Mouse (Mus musculus) ovary, postnatal 14 days (tissue): ENCODE data around the gene Lasp1.
A peak's percentile ranks its signal among the peaks of the same experiment; 100 is the strongest.

ENCODE experiments used
- DNase-seq: peaks from one replicate; pipeline ENCODE4 v3.0.0; 2022; ENCODE audit warnings: low spot score

Lasp1 gene

DNA sequence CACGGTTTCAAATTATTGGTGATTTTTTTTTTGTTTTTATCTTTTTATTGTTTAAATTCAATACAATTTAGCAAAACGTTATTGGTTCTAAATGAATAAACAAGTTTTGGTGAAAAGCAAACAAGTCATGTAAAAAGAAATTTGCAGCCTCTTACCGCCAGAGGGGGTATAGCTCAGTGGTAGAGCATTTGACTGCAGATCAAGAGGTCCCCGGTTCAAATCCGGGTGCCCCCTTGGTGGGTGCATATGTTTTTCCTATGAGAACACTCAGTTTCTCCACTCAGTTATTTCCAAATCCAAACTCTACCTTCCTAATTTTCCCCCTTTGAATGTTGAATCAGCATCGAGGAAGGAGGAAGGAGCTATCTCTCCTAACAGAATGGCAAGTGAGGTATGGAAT is 1.9 kb upstream of the Lasp1 start:
- peak; percentile 65 for DNase-seq

DNA sequence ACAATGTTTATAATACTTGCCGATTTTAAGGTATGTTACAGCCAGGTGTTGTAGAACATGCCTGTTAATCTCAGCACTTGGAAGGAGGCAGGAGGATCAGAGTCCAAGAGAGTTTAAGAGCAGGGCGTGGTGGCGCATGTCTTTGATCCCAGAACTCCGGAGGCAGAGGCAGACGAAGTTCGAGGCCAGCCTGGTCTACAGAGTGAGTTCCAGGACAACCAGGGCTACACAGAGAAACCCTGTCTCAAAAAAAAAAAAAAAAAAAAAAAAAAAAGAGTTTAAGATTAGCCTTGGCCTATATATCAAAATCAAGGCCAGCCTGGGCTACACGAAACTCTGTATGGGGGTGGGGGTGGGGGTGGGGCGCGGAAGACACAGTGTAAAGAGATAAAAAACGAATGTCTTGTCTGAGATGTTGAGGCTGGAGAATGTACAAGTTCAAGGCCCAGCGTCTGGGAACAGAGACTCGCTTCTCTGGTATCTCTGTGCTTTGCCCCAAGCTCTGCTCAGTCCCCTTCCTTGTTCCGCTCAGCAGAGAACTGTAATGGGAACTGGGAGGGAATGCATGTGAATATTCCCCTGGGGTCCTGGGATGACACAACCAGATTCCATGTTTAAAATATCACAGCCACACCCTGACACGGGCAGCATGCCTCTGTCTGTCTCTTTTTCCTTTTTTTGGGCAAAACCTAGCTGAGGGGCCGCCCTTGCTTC is 1.3 kb upstream of the Lasp1 start:
- no peak for DNase-seq

GRCm38 (mm10) chr11:97798083-97798435 is 741 bp upstream of the Lasp1 start:
- DNase-seq = no peak

GRCm38 (mm10) chr11:97799146-97799993 is 570 bp downstream of the Lasp1 start:
- peak; percentile 76 for DNase-seq

GRCm38 (mm10) chr11:97799994-97800690 is 1.3 kb downstream of the Lasp1 start:
- DNase-seq = peak; percentile 59

DNA sequence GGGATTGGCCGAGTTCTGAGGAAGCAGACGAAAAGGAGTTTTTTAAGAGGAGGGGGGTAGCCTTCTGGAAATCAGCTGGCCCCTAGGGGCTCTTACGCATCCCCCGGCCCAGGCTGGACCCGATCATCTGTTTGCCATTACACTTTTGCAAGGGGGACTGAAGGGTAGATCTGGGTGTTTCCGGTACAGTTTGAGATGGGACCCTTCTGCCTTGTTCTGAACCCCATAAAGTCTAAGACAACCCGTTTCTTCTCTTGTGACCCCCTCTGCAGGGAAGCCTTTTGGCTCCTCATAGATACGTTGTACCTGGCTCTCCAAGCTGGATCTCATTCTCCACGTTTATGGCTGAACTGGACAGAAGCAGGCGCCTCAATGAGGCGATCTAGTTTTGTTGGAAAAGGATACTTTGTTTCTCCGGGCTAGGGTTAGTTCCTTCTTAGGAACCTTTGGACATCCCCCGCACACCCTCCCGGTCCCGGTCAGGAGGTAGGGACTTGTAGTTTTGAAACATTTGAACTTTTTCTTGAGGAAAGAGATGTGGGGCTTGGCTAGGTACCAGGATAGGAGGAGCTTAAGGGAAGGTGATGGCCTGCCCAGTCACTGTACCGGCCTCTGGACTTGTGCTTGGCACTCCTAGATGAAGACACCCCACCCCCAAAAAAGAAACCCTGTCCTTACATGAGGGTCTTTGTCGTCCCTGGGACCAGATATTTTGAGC is 2.0 kb downstream of the Lasp1 start:
- no peak for DNase-seq

DNA sequence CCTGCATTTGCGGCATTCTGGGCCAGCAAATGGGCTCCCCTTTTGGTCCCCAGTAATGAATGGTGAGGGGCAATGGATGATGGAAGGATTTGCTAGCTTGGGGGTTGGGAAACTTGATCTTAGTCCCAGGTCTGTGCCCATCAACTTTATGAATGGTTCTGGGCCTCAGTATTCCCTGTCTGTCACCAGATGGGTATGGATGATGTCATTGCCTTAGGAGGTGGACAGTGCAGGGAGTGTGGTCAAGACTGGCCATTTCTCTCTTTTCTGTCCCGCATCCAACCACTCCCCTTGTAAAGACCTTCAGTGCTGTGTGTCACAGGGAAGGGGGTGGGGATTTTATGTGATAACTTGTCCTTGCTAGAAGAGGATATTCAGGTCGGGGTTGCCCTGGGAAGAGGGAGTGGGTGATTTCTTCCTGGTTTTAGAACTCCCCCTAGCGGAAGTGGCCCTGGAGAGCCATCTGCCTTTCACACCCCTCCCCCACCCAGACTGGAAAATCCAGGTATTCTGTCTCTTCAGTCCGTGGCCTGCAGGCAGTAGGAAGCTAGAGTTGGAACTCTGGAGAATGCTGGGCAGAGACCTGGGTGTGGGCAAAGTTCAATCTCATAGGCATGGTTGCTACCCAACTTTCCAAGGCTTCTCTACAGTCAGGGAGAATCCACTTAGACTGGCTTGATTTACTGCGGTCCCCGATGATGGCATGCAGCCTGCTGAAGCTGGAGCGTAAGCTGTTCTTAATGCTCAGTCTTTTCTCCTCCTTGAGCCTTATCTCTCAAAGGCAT is 2.8 kb downstream of the Lasp1 start:
- DNase-seq = no peak

DNA sequence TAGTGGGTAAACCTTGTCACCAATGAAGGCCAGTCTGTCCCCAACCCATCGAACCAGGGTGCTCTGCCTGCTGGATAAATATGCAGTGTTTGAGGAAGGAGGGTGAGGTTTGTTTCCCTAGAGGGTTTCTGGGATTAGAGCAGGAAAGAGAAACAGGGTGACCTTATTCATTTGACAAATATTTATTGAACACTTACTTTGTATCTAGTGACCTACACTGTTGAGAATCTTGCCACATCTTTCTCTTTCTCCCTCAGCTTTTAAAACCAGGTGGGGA is 3.3 kb downstream of the Lasp1 start:
- DNase-seq = no peak

DNA sequence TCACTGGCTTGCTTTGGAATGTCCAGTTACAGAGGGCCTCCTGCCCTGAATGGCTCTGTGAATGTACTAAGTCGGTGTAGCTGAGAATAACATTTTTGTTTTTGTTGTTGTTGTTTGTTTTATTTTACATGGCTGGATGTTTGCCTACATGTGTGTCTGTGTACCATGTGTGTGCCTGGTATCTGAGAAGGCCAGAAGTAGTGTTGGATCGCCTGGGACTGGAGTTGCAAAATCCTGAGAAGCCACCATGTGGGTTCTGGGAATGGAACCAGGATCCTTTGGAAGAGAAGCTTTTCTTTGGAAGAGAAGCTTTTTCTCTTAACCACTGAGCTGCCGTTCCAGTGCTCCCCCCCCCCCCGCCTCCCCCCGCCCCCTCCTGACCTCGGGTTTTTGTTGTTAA is 3.7 kb downstream of the Lasp1 start:
- no peak for DNase-seq

DNA sequence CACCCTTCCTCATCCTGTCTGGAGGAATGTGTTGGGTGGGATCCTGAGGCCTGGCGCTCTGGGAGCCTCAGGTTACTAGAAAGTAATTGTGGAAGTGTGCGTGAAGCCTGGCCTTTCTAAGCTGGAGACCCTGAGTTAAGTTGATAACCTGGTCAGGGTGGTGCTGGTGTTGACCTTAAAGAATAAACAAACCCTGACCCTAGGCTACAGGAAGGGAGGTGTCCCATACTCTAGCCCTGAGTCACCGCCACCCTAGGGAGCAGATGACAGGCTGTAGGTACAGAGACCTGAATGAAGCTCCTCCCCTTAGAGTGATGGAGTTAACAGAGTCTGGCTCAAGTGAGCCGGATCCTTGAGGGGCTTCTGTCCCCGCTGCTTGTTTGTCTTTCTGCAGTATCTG is 5.0 kb downstream of the Lasp1 start:
- DNase-seq = no peak

- DNase-seq = no peak
Measured at GRCm38 (mm10) chr11:97804841-97805661, 6.3 kb downstream of the Lasp1 start.

DNA sequence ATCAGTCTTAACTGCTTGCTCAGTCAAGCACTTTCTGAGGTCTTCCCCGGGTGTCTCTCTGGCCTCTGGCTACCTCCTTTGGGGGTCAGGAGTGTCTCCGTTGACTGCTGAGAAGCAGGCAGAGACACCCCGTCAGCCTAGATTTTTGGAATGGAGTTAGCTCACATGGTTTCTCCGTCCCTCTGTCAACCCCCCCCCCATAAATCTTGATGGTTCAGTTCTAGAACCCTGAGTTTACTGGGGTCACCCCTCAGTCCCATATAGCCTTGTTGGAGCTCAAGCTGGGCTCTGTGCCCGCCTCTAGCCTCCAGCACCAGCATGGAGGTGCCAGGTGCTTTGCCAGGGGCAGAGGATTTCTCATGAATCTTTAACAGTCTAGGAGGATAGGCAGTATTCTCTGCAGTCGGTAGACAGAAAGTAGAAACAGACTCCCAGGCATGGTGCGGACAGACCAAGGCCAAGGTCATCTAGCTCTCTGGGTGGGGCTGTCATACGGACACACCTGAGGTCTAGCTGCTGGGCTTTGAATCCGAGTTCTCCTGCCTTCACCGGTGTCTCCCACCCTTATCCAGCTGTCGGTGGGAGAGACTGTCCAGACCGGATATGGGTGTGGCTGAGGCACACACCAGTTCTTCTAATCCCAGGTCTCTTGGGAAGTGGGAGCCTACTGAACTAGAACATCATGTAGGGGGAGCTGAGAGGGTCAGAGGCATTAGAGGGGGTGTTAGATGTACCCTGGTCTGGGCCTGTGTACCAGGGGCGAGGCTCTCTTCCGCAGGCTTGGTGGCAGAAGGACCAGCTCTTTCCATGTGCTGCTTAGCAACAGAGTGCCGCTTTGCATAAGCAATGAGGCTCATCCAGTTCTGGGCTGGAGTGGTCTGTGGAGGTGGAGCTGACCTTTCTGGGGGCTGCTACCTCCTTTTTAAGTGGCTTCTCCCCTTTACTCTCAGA is 7.1 kb downstream of the Lasp1 start:
- DNase-seq = no peak

GRCm38 (mm10) chr11:97806613-97806964 is 7.8 kb downstream of the Lasp1 start:
- no peak for DNase-seq

GRCm38 (mm10) chr11:97807626-97808025 is 8.8 kb downstream of the Lasp1 start:
- DNase-seq = no peak

GRCm38 (mm10) chr11:97808093-97808492 is 9.3 kb downstream of the Lasp1 start:
- no peak for DNase-seq

- no peak for DNase-seq
Measured at GRCm38 (mm10) chr11:97808621-97809234, 9.9 kb downstream of the Lasp1 start.

- DNase-seq = no peak
Measured at GRCm38 (mm10) chr11:97809235-97810121, 10.7 kb downstream of the Lasp1 start.

- DNase-seq = no peak
Measured at GRCm38 (mm10) chr11:97810356-97810755, 11.6 kb downstream of the Lasp1 start.
